Mouse (Mus musculus): ENCODE results near the gene Txndc2.

- TF ChIP-seq GATA1 (IDR thresholded peaks at IDR 0.05; ENCODE audit: low read length) (no peak), TAL1 (IDR thresholded peaks at IDR 0.05; ENCODE audit: low read length) (no peak)
Measured at GRCm38 (mm10) chr17:65669061-65669460, 27.1 kb upstream of the Txndc2 start.

Measured in erythroblast, embryonic 14.5 days (primary cell).